Mouse (Mus musculus): ENCODE results near the gene Hic1. TPM values are rescaled to one million over a fixed set of nuclear protein-coding genes. Genes with fewer than 3 reads are reported as not detected.

Hic1 gene
- polyA plus RNA-seq, 1 experiment from 2014 or later: 26.9 TPM

GRCm38 (mm10) chr11:75121348-75121747, 48.0 kb downstream of the Hic1 start:
- H3K27me3 ChIP-seq (ENCODE audit: insufficient read depth, low read length): no peaks in the 10 kb centered on the region
- WGBS: 55% methylated on average over 1 of the region's 1 CpGs
- H3K9ac ChIP-seq (ENCODE audit: low read depth, low read length): no peak overlapping the region
- no peak overlapping the region for H3K4me2 ChIP-seq (ENCODE audit: low read length)
- no peaks in the 10 kb centered on the region for H3K36me3 ChIP-seq (ENCODE audit: insufficient read depth, low read length)
- TF ChIP-seq CTCF (IDR thresholded peaks at IDR 0.05; ENCODE audit: low read depth): no peak
- ATAC-seq (replicated peaks; ENCODE audit: low FRiP score, low read depth): no peak
- H3K4me1 ChIP-seq (replicated peaks; ENCODE audit: insufficient read depth, low read length): no peaks in the 10 kb centered on the region
- H3K27ac ChIP-seq: no peak overlapping the region
- H3K9me3 ChIP-seq (replicated peaks; ENCODE audit: low read length): no peaks in the 10 kb centered on the region
- DNase-seq (ENCODE audit: low spot score): no peak
- H3K4me3 ChIP-seq (replicated peaks; ENCODE audit: low read depth, low read length): no peak overlapping the region

- ATAC-seq (replicated peaks; ENCODE audit: low FRiP score, low read depth) (no peak), DNase-seq (ENCODE audit: low spot score) (no peak)
- 79% methylated on average over 3 of the region's 3 CpGs for WGBS
- no peak overlapping the region for H3K4me2 ChIP-seq (ENCODE audit: low read length)
- H3K9me3 ChIP-seq (replicated peaks; ENCODE audit: low read length): no peaks in the 10 kb centered on the region
- no peaks in the 10 kb centered on the region for H3K36me3 ChIP-seq (ENCODE audit: insufficient read depth, low read length)
- H3K4me1 ChIP-seq (replicated peaks; ENCODE audit: insufficient read depth, low read length): no peaks in the 10 kb centered on the region
- H3K9ac ChIP-seq (ENCODE audit: low read depth, low read length): no peak overlapping the region
- H3K27ac ChIP-seq: no peak overlapping the region
- no peak overlapping the region for H3K4me3 ChIP-seq (replicated peaks; ENCODE audit: low read depth, low read length)
- H3K27me3 ChIP-seq (ENCODE audit: insufficient read depth, low read length): no peaks in the 10 kb centered on the region
- no peak for TF ChIP-seq CTCF (IDR thresholded peaks at IDR 0.05; ENCODE audit: low read depth)
These were observed 49.5 kb downstream of the Hic1 start for GRCm38 (mm10) chr11:75119841-75120240.

- TF ChIP-seq CTCF (IDR thresholded peaks at IDR 0.05; ENCODE audit: low read depth): no peak
- Histone ChIP-seq H3K4me1 (replicated peaks; ENCODE audit: insufficient read depth, low read length) (no peaks in the 10 kb centered on the region), H3K4me2 (ENCODE audit: low read length) (no peak overlapping the region), H3K36me3 (ENCODE audit: insufficient read depth, low read length) (0 out of 2 replicates have a peak, but pooled peaks cover 4% of the 10 kb centered on the region), H3K27ac (no peak overlapping the region), H3K27me3 (ENCODE audit: insufficient read depth, low read length) (no peaks in the 10 kb centered on the region), H3K4me3 (replicated peaks; ENCODE audit: low read depth, low read length) (no peak overlapping the region), H3K9ac (ENCODE audit: low read depth, low read length) (no peak overlapping the region), H3K9me3 (replicated peaks; ENCODE audit: low read length) (no peaks in the 10 kb centered on the region)
- 92% methylated on average over 2 of the region's 2 CpGs for WGBS
- DNase-seq (ENCODE audit: low spot score): no peak
- ATAC-seq (replicated peaks; ENCODE audit: low FRiP score, low read depth): no peak
These were observed 50.0 kb downstream of the Hic1 start for GRCm38 (mm10) chr11:75119298-75119697.

GRCm38 (mm10) chr11:75118141-75118540, 51.2 kb downstream of the Hic1 start:
- Histone ChIP-seq H3K4me2 (ENCODE audit: low read length) (no peak overlapping the region), H3K9ac (ENCODE audit: low read depth, low read length) (no peak overlapping the region), H3K27ac (no peak overlapping the region), H3K4me3 (replicated peaks; ENCODE audit: low read depth, low read length) (no peak overlapping the region), H3K4me1 (replicated peaks; ENCODE audit: insufficient read depth, low read length) (no peaks in the 10 kb centered on the region), H3K27me3 (ENCODE audit: insufficient read depth, low read length) (no peaks in the 10 kb centered on the region), H3K36me3 (ENCODE audit: insufficient read depth, low read length) (0 out of 2 replicates have a peak, but pooled peaks cover 4% of the 10 kb centered on the region), H3K9me3 (replicated peaks; ENCODE audit: low read length) (no peaks in the 10 kb centered on the region)
- DNase-seq (ENCODE audit: low spot score) (no peak), ATAC-seq (replicated peaks; ENCODE audit: low FRiP score, low read depth) (no peak)
- no peak for TF ChIP-seq CTCF (IDR thresholded peaks at IDR 0.05; ENCODE audit: low read depth)
- 81% methylated on average over 2 of the region's 2 CpGs for WGBS

GRCm38 (mm10) chr11:75116379-75116778, 52.9 kb downstream of the Hic1 start:
- no peak for ATAC-seq (replicated peaks; ENCODE audit: low FRiP score, low read depth)
- H3K9ac ChIP-seq (ENCODE audit: low read depth, low read length): no peak overlapping the region
- H3K27me3 ChIP-seq (ENCODE audit: insufficient read depth, low read length): no peaks in the 10 kb centered on the region
- H3K27ac ChIP-seq: no peak overlapping the region
- H3K4me1 ChIP-seq (replicated peaks; ENCODE audit: insufficient read depth, low read length): no peaks in the 10 kb centered on the region
- H3K4me3 ChIP-seq (replicated peaks; ENCODE audit: low read depth, low read length): no peak overlapping the region
- 0 out of 2 replicates have a peak, but pooled peaks cover 4% of the 10 kb centered on the region for H3K36me3 ChIP-seq (ENCODE audit: insufficient read depth, low read length)
- no peak for DNase-seq (ENCODE audit: low spot score)
- TF ChIP-seq CTCF (IDR thresholded peaks at IDR 0.05; ENCODE audit: low read depth): no peak
- H3K9me3 ChIP-seq (replicated peaks; ENCODE audit: low read length): no peaks in the 10 kb centered on the region
- H3K4me2 ChIP-seq (ENCODE audit: low read length): no peak overlapping the region
- whole genome bisulfite sequencing: 59% methylated on average over 6 of the region's 6 CpGs

MicroRNAs within 50 kb of the gene (microRNA counts, 519-probe panel; counts per million panel counts)
- 5,011 counts per million, percentile 82 among the panel's probes with 10 or more counts for microRNA mmu-miR-132
- microRNA mmu-miR-212: 330 counts per million, percentile 68 among the panel's probes with 10 or more counts

Small RNA genes lying within 50 kb of the gene (microRNA-seq; reads per million reads assigned to microRNA genes)
- gene Mir132 (380 reads per million, percentile 69 among the genes with 10 or more reads in this experiment), gene Mir212 (34.7 reads per million, percentile 41 among the genes with 10 or more reads in this experiment)

Other genes with a start within 250 kb of the Hic1 start
- gene Smg6, start 243.7 kb downstream of the Hic1 start, polyA plus RNA-seq (2015; fragmentation: Nextera tagmentation; extraction: Ambion mirVana): 11.9 and 12.5 TPM in 2 replicates
- 23.3 and 24.4 TPM in 2 replicates for gene Srr, start 243.6 kb downstream of the Hic1 start, polyA plus RNA-seq (2015; fragmentation: Nextera tagmentation; extraction: Ambion mirVana)
- 26.6 and 28.3 TPM in 2 replicates for gene Ovca2, start 9.3 kb upstream of the Hic1 start, polyA plus RNA-seq (2015; fragmentation: Nextera tagmentation; extraction: Ambion mirVana)
- 26.3 TPM in 2 replicates for gene Dph1, start 21.7 kb upstream of the Hic1 start, polyA plus RNA-seq (2015; fragmentation: Nextera tagmentation; extraction: Ambion mirVana)
- gene Rtn4rl1, start 24.3 kb upstream of the Hic1 start, polyA plus RNA-seq (2015; fragmentation: Nextera tagmentation; extraction: Ambion mirVana): 4.2 and 4.6 TPM in 2 replicates
- 70.7 and 85.2 TPM in 2 replicates for gene Rpa1, start 178.8 kb upstream of the Hic1 start, polyA plus RNA-seq (2015; fragmentation: Nextera tagmentation; extraction: Ambion mirVana)
- 9.0 and 9.8 TPM in 2 replicates for gene Smyd4, start 178.9 kb upstream of the Hic1 start, polyA plus RNA-seq (2015; fragmentation: Nextera tagmentation; extraction: Ambion mirVana)